Mouse (Mus musculus) left cerebral cortex, adult 2 months (tissue): ENCODE results near the gene AC124108.1. TPM values are rescaled to one million over a fixed set of nuclear protein-coding genes. Genes with fewer than 3 reads are reported as not detected.

Experiments used
- DNase-seq, 2 experiments: peaks; one replicate each; pipeline ENCODE4 v3.0.0; 2021 to 2022; ENCODE audit warnings: low spot score in 2 of 2, mixed read lengths in 1 of 2; ENCODE audit errors: extremely low spot score in 1 of 2
- H3K27ac ChIP-seq: fragments of 200-600 bp; 2 replicates; pipeline ENCODE4 v1.8.1; 2022
- H3K4me3 ChIP-seq: fragments of 200-600 bp; 2 replicates; pipeline ENCODE4 v1.8.1; 2022
- CTCF ChIP-seq: fragments of 200-600 bp; IDR thresholded peaks from 2 replicates; pipeline ENCODE4 v1.8.1; 2022; ENCODE audit warnings: antibody characterized with exemption, mild to moderate bottlenecking, moderate library complexity
- intact Hi-C: fragments of 180-260 bp; cut with DNase I; formaldehyde crosslinking; loops from one replicate; pipeline ENCODE4 v1.15.1; 2025
- long read RNA-seq, 2 experiments: library from polyadenylated mRNA; stranded (forward); transcript quantifications; one replicate each; pipeline ENCODE4 v2.0.0; 2021; ENCODE audit warnings: borderline mapping rate in 2 of 2
- total RNA-seq, 2 experiments: library from RNA; stranded (reverse); gene quantifications; 2 replicates each; pipeline ENCODE4 v1.2.3; 2021

AC124108.1 gene
- 1 to 10 TPM; 4.3 to 6.1 TPM for total RNA-seq
- long read RNA-seq, experiment 1: 0 reads
- long read RNA-seq, experiment 2: 0 reads

DNA sequence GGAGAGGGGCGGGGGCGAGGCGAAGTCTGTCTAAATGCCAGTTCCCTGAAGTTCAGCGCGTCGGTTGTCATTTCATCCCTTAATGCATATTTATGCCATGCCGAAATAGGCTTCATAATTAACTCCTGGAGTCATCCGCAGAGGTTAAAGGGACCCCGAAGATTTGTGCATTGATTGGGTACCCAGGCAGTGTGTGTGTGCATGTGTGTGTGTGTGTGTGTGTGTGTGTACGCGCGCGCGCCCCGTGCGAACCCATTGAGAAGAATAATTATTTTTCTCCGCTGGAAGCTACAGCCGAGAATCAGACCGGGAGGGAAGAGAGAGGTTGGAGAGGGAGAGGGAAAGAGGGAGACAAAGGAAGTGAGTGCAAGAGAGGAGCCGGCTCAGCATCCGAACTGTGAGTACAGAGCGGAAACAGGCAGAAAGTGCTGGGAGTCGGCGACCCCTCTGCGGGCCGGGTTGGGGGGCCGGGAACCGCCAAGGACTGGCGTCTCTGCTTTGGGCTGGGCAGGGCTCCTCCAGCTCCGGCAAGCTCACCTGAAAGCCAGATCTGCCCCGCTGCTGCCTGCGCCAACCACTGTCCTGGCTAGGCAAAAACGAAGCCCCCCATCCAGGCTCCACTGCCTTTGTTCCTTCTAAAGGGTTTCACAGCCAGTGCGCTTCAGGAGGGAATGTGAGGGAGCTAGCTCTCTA is at the start of gene AC124108.1, which contains the start of gene Lemd1:
Gene AC124108.1, plus strand, starts transcription at position 365 of the 693 bp plus-strand sequence.
Gene Lemd1, plus strand, starts transcription at position 339 of the 693 bp plus-strand sequence.
- intact Hi-C loops: loop anchor here (2.0 kb wide), 1 partner anchor 18 kb away; no protein-coding TSS in a partner anchor
- TF ChIP-seq CTCF: no peak
- peak within 1 kb of the TSS; percentile 60 for H3K4me3 ChIP-seq
- DNase-seq: peak in 1 of 2 experiments; percentile 42
- H3K27ac ChIP-seq: peak within 1 kb of the TSS; percentile 53

- intact Hi-C loops: no loop called here
- Histone ChIP-seq H3K4me3 (no peak overlapping the region), H3K27ac (no peak overlapping the region)
- no peak for TF ChIP-seq CTCF
- no peak for DNase-seq
Observed at GRCm38 (mm10) chr1:132141753-132142152, 49.5 kb upstream of the AC124108.1 start.

DNA sequence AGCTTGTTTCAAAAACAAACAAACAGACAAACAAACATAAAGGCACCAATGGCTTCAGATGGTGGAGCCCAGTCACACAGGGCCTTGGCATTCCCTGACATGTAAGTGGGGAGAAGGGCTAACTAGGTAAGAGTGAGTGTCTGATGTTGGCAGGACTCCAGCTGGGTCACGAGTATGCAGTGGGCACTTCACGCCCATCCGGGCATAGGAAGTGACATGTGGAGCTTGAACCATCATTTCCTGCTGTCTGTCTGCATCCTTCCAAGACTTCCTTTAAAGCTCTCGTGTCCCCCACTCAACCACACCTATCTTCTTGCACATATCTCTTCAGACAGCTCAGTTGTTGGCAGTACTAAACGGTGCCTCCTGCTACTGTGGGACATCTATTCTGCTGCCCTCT is 48.2 kb upstream of the AC124108.1 start:
- peak overlapping the region; percentile 64; the same call in 1 of the 2 replicates for H3K27ac ChIP-seq
- no peak for TF ChIP-seq CTCF

GRCm38 (mm10) chr1:132143730-132144129 is 47.5 kb upstream of the AC124108.1 start:
- DNase-seq: no peak
- intact Hi-C loops: no loop called here

More for the DNA sequence above, 48.2 kb upstream of the AC124108.1 start:
- DNase-seq: no peak
- intact Hi-C loops: no loop called here
- H3K4me3 ChIP-seq: no peak overlapping the region

DNA sequence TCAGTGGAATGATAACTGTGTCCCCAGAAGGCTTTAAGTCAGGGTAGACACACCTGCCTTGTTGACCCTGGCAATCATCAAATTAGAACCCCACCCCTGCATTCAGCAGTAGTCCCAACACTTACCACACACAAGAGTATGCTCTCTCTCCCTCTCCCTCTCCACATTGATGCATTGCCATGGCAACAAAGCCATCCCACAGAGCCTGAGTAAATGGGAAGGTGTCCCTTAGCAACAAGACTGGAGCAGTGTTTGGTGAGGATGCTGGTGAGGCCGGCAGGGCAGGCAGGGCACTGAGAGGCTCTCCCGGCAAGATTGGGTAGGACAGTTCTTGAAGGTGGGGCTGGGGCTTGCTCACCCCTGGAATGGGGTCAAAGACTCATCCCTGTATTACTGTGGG is 47.0 kb upstream of the AC124108.1 start:
- H3K4me3 ChIP-seq: no peak overlapping the region
- TF ChIP-seq CTCF: no peak; the same call in 1 of the 2 replicates
- peak overlapping the region; percentile 77 for H3K27ac ChIP-seq
- intact Hi-C loops: no loop called here
- peak; percentile 56 for DNase-seq

More at GRCm38 (mm10) chr1:132143730-132144129, 47.5 kb upstream of the AC124108.1 start:
- TF ChIP-seq CTCF: no peak
- peak overlapping the region; percentile 64; the same call in 1 of the 2 replicates for H3K27ac ChIP-seq
- H3K4me3 ChIP-seq: no peak overlapping the region

DNA sequence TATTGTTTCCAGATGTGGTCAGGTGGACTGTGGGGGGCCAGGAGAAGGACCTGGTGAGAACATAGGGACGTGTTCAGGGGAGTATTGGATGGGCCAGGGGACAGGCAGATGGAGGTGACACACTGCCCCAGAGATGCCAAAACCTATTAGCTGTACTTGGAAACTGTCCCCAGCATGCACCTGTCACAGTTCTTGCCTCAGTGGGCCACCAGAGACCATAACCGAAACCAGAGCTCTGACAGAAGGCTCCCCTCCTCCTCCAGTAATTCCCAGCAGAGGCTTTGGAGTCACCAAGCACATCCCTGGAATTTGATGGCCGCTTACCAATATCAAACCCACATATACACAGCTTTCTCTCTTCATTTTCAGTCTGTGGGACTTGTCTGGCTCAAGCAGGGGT is 46.4 kb upstream of the AC124108.1 start:
- DNase-seq: no peak
- Histone ChIP-seq H3K4me3 (no peak overlapping the region), H3K27ac (no peak overlapping the region)
- TF ChIP-seq CTCF: no peak
- intact Hi-C loops: no loop called here

- H3K4me3 ChIP-seq: no peak overlapping the region
- intact Hi-C loops: no loop called here
- no peak overlapping the region for H3K27ac ChIP-seq
- DNase-seq: no peak
- no peak for TF ChIP-seq CTCF
Observed at GRCm38 (mm10) chr1:132145973-132146685, 45.1 kb upstream of the AC124108.1 start.

DNA sequence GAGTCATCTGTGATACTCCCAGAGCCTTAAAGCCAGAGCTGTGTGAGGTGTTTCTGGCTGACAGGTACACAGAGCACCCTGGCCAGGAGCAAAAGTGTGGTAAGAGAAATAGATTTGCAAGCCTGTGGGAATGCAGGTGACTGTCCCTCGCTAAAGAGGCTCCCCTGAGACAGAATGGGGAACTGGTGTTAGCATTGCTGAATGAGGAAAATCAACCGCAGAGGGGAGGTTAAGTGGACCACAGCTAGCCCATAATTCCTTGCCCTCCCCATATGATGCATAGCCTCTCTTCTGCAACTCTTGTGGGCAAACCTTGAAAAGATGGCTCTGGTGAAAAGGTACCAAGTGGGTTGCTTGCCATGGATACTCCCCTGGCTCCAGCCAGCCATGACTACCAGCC is 41.8 kb upstream of the AC124108.1 start:
- intact Hi-C loops: no loop called here
- Histone ChIP-seq H3K27ac (no peak overlapping the region), H3K4me3 (no peak overlapping the region)
- no peak for TF ChIP-seq CTCF
- no peak for DNase-seq

GRCm38 (mm10) chr1:132150171-132150570 is 41.1 kb upstream of the AC124108.1 start:
- intact Hi-C loops: no loop called here
- Histone ChIP-seq H3K4me3 (no peak overlapping the region), H3K27ac (no peak overlapping the region)
- TF ChIP-seq CTCF: no peak
- no peak for DNase-seq

DNA sequence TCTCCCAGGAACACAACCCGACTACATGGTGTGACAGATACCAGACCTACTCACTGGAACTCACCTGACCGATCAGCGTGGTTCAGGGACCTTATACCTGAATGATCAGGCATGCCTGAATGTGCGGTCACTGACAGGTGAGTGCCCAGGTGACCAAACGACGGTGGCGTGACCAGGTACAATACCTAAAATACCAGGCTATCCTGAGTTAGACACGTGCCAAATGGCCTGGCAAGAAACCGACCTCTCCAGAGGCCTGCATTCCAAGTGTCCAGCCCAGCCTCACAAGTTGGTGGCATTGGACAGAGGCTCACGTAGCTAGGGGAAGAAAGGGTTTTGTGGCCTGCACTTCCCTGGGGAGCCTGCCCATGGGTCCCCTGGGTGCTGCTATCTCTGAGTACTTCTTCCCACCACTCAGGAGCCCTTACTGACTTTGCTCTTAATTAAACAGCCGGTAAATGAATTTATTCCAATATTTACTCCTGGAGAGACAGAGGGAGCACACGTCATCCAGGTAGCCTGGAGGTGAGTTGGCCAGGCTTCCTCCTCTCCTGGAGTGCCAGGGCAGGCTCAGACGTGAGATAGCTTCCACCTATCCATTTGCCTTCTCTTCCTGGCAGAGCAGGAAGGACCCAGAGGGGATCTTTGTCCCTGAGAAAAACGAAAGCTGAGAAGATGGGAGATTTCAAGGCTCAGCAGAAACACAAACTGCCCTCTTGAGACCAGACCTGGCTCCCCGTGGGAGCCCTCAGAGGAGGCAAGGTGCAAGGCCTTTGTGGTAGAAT is 40.2 kb upstream of the AC124108.1 start:
- no peak for DNase-seq
- no peak for TF ChIP-seq CTCF
- H3K4me3 ChIP-seq: no peak overlapping the region
- H3K27ac ChIP-seq: no peak overlapping the region
- intact Hi-C loops: no loop called here

GRCm38 (mm10) chr1:132151908-132152307 is 39.3 kb upstream of the AC124108.1 start:
- no peak overlapping the region for H3K27ac ChIP-seq
- TF ChIP-seq CTCF: no peak
- no peak overlapping the region for H3K4me3 ChIP-seq
- no peak for DNase-seq
- intact Hi-C loops: no loop called here
